ENCODE assay signal across 15 mouse cellular contexts in the genomic region with DNA sequence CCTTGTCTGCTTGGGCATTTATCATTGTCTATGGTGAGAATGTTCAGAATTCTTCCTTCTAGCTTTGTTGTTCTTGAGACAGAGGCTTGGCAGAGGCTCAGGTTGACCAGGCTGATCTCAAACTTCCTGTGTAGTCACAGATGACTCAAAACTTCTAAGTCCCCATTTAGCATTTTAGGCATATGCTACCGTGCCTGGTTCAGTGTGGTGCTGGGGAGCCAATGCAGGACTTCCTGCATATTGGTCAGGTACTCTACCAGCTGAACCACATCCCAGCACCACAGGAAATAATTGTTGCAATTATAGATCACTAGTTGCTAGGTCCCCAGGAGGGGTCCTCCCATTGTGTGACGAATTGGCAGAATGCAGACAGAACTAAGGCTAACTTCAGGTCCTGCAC. TPM values are rescaled to one million over a fixed set of nuclear protein-coding genes. Genes with fewer than 3 reads are reported as not detected.
DNase-seq lines count a peak whose midpoint lies in the region; ATAC-seq and TF ChIP-seq lines count a peak whose summit lies in the region.
"Had no signal": no experiment of that assay in that cellular context is flagged by ENCODE, and none has a peak within 500 bp of the region (broad histone marks: within the 10 kb centered on the region; RNA-seq: fewer than 3 reads in every experiment).

No protein-coding gene starts in this region.

- TF ChIP-seq CTCF in heart, adult 2 months (IDR thresholded peaks at IDR 0.05), result no peak

- H3K4me2 ChIP-seq in lung, embryonic 16.5 days (ENCODE audit: low read depth, low read length), result no peak overlapping the region
- H3K4me2 ChIP-seq: hindbrain, embryonic 12.5 days; limb, embryonic 15.5 days; midbrain, embryonic 11.5 days had no signal

- peak overlapping the region; percentile 47 for H3K27ac ChIP-seq in heart, adult 2 months
- H3K27ac ChIP-seq in lung, embryonic 16.5 days (ENCODE audit: low read length), result peak overlapping the region; percentile 18; the same call in 1 of the 2 replicates
- H3K27ac ChIP-seq: hindbrain, embryonic 12.5 days; limb, embryonic 15.5 days; stomach, postnatal 0 days had no signal

- 19% methylated on average over 2 of the region's 2 CpGs for WGBS in heart, adult 2 months
- 59% methylated on average over 2 of the region's 2 CpGs for WGBS in lung, embryonic 16.5 days

- H3K4me3 ChIP-seq in heart, adult 2 months, result no peak overlapping the region
- H3K4me3 ChIP-seq in lung, embryonic 16.5 days (ENCODE audit: low read length), result no peak overlapping the region
- H3K4me3 ChIP-seq: hindbrain, embryonic 12.5 days; limb, embryonic 15.5 days had no signal

- H3K36me3 ChIP-seq in heart, adult 2 months (ENCODE audit: control insufficient read depth, insufficient read depth, low read length), result peaks cover 19% of the 10 kb centered on the region
- H3K36me3 ChIP-seq in lung, embryonic 16.5 days (ENCODE audit: control insufficient read depth, insufficient read depth, low read length), result no peaks in the 10 kb centered on the region
- no peaks in the 10 kb centered on the region for H3K36me3 ChIP-seq in splenic B cell, adult 2 months (ENCODE audit: control insufficient read depth, insufficient read depth, low read length, poor library complexity, severe bottlenecking)

- TF ChIP-seq EP300 in heart, adult 2 months (IDR thresholded peaks at IDR 0.05; ENCODE audit: insufficient read depth, low read depth, low read length), result no peak

- intact Hi-C loops in heart, adult 2 months (cut with DNase I), result no loop called here

- H3K9me3 ChIP-seq in lung, embryonic 16.5 days (ENCODE audit: control insufficient read depth, low read length), result no peaks in the 10 kb centered on the region
- H3K9me3 ChIP-seq: G1E; hindbrain, embryonic 12.5 days; limb, embryonic 15.5 days had no signal

- no peak for ATAC-seq in lung, embryonic 16.5 days (ENCODE audit: low read depth)
- 0 out of 2 replicates have a peak, but pooled peaks have one; percentile 8 for ATAC-seq in common myeloid progenitor, adult 5-6 weeks (replicated peaks; ENCODE audit: low read depth, poor library complexity, severe bottlenecking)
- no peak for ATAC-seq in cerebellum, adult (ENCODE audit: insufficient number of reproducible peaks, low FRiP score, low TSS enrichment)
- no peak; the same call in 1 of the 2 replicates for ATAC-seq in monocyte, adult 5-6 weeks (replicated peaks; ENCODE audit: insufficient number of reproducible peaks, low FRiP score, low TSS enrichment, poor library complexity, severe bottlenecking)

- no peak for TF ChIP-seq POLR2A in heart, adult 2 months (IDR thresholded peaks at IDR 0.05; ENCODE audit: insufficient read depth, low read depth, low read length)

- DNase-seq in heart, adult 2 months, result peak in 1 of 2 experiments; percentile 45
- no peak for DNase-seq in heart, adult 18-20 months
- DNase-seq in lung, postnatal 4 days, result no peak
- DNase-seq in splenic B cell, adult 2 months (ENCODE audit: low read depth, low spot score), result peak; percentile 72
- DNase-seq: gastrocnemius, postnatal 36 days; layer of hippocampus, adult 9-11 months had no signal

- H3K79me2 ChIP-seq in heart, adult 2 months (replicated peaks; ENCODE audit: control insufficient read depth, insufficient read depth, low read length), result peaks cover 9% of the 10 kb centered on the region

- H3K4me1 ChIP-seq in heart, adult 2 months (ENCODE audit: control insufficient read depth, insufficient read depth, low read length), result peaks cover 51% of the 10 kb centered on the region
- peaks cover 57% of the 10 kb centered on the region for H3K4me1 ChIP-seq in lung, embryonic 16.5 days (replicated peaks; ENCODE audit: control insufficient read depth, insufficient read depth, low read length)

- no peaks in the 10 kb centered on the region for H3K27me3 ChIP-seq in heart, adult 2 months (ENCODE audit: control insufficient read depth, insufficient read depth, low read length)
- H3K27me3 ChIP-seq in lung, embryonic 16.5 days (ENCODE audit: control insufficient read depth, insufficient read depth, low read depth, low read length), result no peaks in the 10 kb centered on the region
- H3K27me3 ChIP-seq in splenic B cell, adult 2 months (ENCODE audit: control insufficient read depth, insufficient read depth, low read length, poor library complexity, severe bottlenecking), result no peaks in the 10 kb centered on the region
- H3K27me3 ChIP-seq: hindbrain, embryonic 12.5 days; limb, embryonic 15.5 days had no signal

- no peak overlapping the region for H3K9ac ChIP-seq in heart, adult 2 months (ENCODE audit: low read depth, low read length)
- no peak overlapping the region for H3K9ac ChIP-seq in lung, embryonic 16.5 days (ENCODE audit: low read length)
- H3K9ac ChIP-seq: hindbrain, embryonic 12.5 days; limb, embryonic 15.5 days had no signal

RNA-seq across cellular contexts. Expression of a gene that starts 10.7 kb away (rescaled TPM):
- total RNA-seq in heart, adult 2 months (2021), result 100 to 1,000 TPM; 342 to 392 TPM
- 160 and 191 TPM in 2 replicates for polyA plus RNA-seq in heart, adult 2 months (2012; rRNA removed)
- 100 to 1,000 TPM; 356 to 380 TPM for total RNA-seq in heart, adult 18-20 months (2021)
- polyA plus RNA-seq in lung, embryonic 16.5 days (2015; fragmentation: Nextera tagmentation; extraction: Ambion mirVana), result 454 and 473 TPM in 2 replicates
- 126 and 137 TPM in 2 replicates for total RNA-seq in common myeloid progenitor, adult 5-6 weeks (2017)
- total RNA-seq in monocyte, adult 5-6 weeks (2017), result 302 to 348 TPM (median 323 TPM) in 3 replicates
